Mouse (Mus musculus) embryonic facial prominence, embryonic 10.5 days (tissue): ENCODE data around the gene Ctsl. TPM values are rescaled to one million over a fixed set of nuclear protein-coding genes. Genes with fewer than 3 reads are reported as not detected.

Source experiments
- polyA plus RNA-seq: library from polyadenylated mRNA; unstranded; fragments of >200 nt; fragmentation: Nextera tagmentation; extraction: Ambion mirVana; gene quantifications from 2 replicates; pipeline ENCODE4 v1.2.1, GENCODE M21; 2016

Gene Ctsl
- polyA plus RNA-seq, 1 experiment from 2014 or later: 121 TPM

Other genes starting within 250 kb of the Ctsl start
- 2.5 and 3.2 TPM in 2 replicates for gene Slc35d2, start 241.5 kb downstream of the Ctsl start, polyA plus RNA-seq
- gene Zfp367, start 217.7 kb downstream of the Ctsl start, polyA plus RNA-seq: 13.5 and 14.0 TPM in 2 replicates
- gene Habp4, start 209.1 kb downstream of the Ctsl start, polyA plus RNA-seq: 17.4 and 19.5 TPM in 2 replicates
- gene Cdc14b, start 95.6 kb downstream of the Ctsl start, polyA plus RNA-seq: 28.4 and 32.2 TPM in 2 replicates
- gene Aaed1, start 58.2 kb downstream of the Ctsl start, polyA plus RNA-seq: 31.3 and 33.5 TPM in 2 replicates
- gene Cdk20, start 61.4 kb upstream of the Ctsl start, polyA plus RNA-seq: 10.2 and 11.7 TPM in 2 replicates
- gene Fam240b, start 126.9 kb upstream of the Ctsl start, polyA plus RNA-seq: not detected in 2 replicates